Mouse (Mus musculus) frontal cortex, adult 2 months (tissue): ENCODE data around the gene Arl4c. TPM values are rescaled to one million over a fixed set of nuclear protein-coding genes. Genes with fewer than 3 reads are reported as not detected.
"Not testable (repeated sequence)": the region's sequence is repeated elsewhere in the genome, so short reads cannot be mapped to it uniquely, and the experiment has no call there.

Experiments
- DNase-seq, 2 experiments: peaks; one replicate each; pipeline ENCODE4 v3.0.0; 2022; ENCODE audit warnings: low spot score in 1 of 2; ENCODE audit errors: extremely low spot score in 1 of 2
- polyA plus RNA-seq: library from polyadenylated mRNA; depleted of rRNA; stranded (reverse); fragments of >200 nt; gene quantifications from 2 replicates; pipeline ENCODE4 v1.2.3, GENCODE M21; 2012

Gene Arl4c
- polyA plus RNA-seq, 1 experiment: 19.9 TPM

DNA sequence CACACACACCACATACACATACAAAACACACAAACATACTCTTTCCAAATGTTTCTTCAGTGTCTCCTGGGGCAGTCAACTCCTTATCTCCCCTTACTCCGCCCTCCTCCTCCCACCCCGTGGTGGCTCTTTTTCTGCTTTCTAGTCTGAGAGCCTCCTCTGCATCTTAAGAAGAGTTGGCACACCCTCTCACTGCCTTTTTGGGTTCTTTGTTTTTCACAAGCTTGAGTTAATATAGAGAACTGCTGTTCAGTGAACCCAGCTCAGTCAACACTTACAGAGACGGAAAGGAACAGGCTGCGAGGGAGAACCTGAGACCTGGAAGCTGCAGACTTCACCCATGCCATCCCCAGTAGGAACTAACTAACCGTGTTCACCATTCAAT, 45.9 kb downstream of the Arl4c start:
- peak; percentile 33 to 41 for DNase-seq

DNA sequence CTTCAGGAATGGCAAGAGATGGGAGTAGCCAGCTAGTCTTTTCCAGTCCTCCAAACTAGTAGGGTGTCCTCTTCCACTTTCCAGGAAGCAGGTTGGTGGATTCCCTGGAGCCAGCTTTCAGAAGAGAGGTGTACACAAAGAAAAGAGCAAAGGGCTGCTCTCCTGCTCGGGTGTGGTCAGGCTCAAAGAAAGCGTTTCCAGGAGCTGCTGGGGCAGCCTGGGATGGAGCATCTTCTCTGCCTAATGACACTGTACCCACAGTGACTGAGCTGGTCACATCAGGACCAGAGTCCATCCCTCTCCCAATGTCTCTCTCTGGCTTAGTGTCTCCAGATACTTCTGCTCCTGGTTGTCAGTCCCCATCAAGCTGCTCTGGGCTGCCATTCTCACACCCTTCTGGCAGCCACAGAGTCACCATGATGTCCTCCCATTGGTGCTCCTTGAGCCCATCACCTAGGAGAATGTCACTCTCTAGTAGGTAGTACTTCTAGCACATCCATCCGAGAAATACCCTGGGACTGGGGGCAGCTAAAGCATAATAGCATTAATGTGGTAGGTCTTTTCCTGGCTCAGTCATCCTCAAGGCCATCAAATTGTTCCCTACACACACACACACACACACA, 46.4 kb downstream of the Arl4c start:
- DNase-seq: no peak

DNA sequence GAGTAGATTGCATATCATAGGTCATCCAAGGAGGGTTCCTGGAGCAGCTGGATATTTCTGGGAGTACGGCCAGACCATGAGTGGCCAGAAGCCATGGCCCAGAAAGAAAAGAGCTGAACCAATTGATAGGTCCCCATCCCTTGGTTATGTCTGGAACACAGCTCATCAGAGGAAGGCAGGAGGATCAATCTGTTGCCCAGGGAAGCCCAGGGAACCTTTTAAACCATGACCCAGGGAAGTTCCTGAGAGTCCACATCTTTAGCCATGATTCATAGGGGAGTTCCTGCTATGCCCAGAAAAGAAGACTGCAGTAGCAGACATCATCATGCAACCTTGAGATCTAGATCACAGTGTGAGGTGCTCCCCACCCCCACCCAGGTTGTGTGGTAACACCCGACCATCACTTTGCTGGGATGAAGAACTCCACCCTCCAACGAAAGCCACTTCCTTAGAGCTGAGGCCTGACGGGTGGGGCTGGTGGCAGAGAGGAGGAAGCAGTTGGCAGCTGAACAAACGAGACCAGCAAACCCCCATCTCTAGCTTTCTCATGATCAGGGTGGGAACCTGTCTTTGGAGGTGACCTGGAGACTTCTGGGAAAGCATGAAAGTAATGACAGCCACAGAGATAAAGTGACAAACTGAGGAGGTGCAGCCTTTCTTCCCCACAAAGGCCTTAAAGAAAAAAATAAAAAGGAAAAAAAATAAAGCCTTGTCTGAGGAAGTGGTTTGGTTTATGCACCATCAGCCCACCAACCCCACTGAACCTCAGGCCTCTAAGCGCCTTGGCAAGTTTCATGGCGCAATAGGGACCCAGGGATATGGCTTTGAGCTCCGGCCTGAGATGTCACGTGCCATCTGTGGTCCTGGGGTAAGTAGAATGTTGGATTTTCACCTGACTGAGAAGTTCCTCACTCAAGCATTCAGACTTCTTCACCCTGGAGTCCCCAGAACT, 47.2 kb downstream of the Arl4c start:
- DNase-seq: no peak

DNA sequence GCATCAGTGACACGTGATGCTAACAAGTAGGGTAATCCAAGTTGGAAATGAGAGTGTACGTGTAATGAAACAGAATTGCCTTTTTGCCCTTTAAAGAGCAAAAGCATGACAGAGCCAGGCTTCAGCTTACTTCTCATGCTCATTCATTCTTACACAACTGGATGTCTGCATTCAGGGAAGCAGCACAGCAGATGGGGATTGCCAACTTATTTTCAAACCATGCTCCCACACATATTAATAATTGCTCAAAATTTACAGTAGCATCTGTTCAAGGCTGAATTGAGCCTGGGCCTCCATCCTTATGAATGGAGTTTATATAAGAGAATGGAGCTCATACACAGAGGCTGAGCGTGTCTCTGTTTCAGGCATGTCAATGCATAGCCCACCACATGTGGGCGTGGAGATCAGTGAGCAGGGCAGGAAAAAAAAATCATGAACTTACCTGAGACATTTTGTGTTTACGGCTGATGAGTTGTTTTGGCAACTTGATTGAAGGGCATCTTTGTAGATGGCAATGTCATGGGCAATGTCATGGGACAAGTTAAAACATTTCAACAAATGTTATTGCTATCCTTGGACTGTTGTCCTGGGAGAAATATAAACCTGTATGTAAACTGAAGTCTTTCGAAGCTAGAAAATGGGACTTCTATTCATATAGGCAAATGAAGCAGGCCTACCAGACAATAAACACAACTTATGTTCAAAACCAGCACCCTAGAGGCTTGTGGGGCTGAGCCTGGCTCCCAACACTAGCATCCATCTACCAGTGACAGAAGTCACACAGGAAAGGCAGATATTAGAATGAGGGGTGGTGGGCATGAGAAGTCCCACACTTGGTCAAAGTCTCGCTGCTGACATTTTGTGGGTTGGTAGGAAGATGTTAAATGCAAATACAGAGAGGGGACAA, 48.2 kb downstream of the Arl4c start:
- DNase-seq: peak in 1 of 2 experiments; percentile 23

DNA sequence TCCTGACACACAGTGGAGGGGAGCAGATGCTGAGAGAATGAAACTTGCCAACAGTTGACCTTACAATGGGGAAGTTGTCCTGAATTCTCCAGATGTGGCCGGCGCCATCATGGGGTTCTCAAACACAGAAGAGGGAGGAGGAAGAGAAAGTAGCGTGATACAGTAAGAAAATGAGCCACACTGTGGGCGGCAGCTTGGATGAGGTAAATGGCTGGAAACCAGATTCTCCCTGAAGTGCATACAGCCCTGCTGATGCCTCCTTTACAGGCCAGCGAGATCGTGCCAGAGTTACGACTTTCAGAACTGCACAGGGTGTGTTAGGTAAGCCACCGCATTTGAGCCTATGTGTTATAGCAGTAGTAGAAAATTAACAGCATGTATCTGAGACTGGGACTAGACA, 49.3 kb downstream of the Arl4c start:
- peak in 1 of 2 experiments; percentile 38 for DNase-seq

DNA sequence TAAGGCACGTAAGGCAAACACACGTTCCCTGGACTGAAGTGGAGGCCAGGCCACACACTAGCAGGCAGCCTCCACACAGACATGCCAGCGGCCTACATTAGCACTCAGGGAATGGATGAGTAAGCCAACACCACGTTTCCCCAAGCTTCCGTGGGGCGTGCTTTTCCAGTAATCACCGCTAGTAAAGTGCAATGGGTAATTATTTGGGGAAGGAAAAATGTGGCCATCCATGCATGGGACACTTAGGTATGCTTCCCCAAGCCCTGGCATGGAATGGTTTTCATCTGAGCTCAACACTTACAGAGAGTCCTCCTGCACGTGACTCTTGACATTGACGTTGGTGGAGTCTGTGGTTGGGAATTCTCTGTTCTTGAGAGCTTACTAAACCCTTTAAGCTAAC, 50.4 kb downstream of the Arl4c start:
- DNase-seq: no peak

DNA sequence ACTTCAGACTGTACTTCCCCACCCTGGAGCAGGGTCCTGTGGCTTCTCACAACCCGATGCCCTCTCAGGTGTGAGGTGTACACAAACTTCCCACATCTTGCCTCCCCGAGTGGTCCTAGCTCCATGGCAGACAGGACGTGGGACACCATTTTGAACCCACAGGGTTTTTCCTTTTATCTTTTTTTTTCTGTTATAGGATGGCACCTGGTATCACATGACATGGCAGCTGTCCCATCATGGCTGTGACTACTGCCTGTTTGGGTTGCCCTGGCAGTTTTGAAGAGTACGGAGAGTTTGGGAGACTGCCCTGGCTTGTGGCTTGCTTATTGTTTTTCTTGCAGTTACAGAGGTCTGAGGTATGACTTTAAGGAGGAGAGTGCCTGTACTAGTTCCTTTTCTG, 53.3 kb downstream of the Arl4c start:
- DNase-seq: no peak

DNA sequence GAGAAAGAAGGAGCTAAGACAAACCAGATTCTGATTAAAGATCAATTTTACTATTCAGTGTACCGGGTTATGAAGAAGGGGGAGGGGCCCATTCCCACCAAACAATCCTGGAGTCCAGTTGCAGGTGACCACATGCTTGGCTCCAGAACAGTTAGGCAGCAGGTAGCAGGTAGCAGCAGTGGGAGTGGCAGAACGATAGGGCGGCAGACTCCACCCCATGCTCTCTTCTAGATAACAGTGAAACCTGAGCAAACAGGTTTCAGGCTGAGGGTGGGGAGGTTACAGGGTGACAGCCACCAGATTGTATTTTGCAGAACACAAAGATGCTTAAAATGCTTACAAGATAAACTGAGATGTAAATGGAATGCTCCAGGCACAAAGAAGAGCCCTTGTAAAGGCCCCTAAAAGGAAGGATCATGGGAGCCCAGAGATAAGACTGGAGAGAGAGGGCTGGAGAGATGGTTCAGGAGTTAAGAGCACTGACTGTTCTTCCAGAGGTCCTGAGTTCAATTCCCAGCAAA, 56.4 kb downstream of the Arl4c start:
- no peak for DNase-seq

DNA sequence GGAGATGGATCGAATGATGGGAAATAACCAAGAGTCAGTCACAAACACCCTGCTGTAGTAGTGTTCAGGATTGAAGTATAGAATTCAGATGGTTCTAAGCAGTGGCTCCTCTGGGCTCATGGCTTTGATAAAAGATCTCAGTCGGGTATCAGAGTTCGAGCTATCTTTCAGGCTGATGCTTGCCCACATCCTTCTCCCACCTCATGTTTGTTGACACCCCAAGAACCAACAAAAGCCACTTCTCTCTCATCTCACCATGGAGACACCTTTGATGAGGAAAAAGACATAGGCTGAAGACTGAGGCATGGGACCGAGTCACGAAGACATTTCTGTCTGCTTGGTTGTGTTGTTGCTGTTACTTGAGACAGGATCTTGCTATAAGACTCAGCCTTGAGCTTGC, 57.6 kb downstream of the Arl4c start:
- DNase-seq: no peak

DNA sequence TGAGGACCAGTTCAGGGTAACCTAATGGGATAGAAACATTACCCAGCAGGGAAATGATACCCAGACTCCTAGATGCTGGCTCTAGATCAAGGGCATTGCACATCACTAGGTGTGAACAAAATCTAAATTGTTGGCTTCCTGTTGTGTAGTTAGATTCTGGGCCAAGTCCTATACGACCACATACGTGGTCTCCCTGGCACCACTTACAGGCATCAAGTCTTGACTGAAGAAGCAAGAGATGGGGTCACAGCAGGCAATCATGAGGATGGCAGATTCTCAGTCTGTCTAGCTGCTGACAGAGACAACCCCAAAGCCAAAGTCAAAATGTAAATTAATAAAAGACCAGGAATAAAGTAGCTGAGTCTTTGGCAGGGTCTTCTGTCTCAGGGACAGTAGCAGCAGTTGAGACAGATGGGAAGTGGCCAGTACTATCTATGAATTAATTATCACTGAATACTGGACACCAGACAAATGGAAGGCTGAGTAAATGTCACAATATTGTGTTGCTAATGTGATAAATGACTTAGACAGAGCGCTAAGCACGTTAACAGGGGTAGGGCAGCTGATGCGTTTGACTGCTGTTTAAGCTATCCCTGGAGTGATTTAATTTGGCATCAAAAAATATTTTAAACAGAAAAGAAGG, 58.7 kb downstream of the Arl4c start:
- no peak for DNase-seq

DNA sequence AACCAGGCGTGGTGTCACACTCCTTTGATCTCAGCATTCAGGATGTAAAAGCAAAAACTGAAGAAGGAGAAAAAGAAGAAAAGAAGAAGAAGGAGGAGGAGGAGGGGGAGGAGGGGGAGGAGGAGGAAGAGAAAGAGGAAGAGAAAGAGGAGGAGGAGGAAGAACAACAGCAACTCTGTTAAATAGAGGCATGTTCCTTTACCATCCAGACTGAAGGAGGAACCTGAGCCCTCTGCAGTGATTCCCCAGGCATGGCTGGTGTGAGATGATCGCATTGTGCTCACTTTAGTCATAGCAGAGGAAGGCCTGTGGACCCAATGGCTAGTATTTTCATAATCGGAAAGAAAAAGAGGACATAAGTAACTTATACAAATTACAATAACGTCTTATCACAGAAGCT, 59.3 kb downstream of the Arl4c start:
- no peak for DNase-seq

DNA sequence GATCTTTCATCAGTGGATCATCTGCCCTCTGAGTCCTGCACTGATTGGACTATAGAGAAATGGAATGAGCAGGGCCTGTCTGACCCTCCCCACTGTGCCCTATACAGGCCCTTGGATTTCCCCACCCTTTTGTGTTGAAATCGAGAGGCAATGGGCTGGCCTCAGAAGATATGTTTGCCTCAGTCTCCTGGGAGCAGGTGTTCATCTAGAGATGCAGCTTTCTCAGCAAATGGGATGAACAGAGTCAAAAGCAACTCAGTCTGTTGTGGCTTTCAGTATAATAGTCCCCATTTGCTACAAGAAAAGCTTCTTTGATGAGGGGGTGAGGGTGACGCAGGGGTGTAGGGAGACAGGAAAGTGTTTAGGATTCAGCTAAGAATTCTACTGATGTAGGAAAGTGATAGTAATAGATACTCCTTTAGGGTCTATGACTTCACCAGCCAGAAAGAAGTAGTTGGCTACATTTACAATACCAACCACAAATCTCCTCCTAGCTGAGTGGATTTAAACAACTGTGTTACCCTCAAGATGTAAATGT, 60.3 kb downstream of the Arl4c start:
- DNase-seq: no peak

DNA sequence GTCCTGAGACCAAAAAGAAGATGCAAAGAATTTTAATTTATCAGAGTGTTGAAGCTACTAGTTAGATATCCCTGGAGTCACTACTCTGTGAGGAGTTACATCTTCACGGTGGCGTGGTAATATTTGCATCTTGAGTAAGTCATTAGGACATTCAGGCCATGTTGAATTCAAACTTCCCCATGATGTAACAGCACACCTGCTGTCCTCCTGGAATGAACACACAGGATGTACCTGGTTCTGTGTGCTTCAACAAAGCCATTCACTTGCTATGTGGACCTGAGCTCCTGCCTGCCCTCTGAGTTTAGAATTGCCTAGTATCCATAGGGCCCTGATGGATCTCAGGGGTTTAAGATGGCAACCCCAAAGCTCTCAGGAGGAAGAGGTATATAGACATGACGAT, 60.8 kb downstream of the Arl4c start:
- no peak for DNase-seq

DNA sequence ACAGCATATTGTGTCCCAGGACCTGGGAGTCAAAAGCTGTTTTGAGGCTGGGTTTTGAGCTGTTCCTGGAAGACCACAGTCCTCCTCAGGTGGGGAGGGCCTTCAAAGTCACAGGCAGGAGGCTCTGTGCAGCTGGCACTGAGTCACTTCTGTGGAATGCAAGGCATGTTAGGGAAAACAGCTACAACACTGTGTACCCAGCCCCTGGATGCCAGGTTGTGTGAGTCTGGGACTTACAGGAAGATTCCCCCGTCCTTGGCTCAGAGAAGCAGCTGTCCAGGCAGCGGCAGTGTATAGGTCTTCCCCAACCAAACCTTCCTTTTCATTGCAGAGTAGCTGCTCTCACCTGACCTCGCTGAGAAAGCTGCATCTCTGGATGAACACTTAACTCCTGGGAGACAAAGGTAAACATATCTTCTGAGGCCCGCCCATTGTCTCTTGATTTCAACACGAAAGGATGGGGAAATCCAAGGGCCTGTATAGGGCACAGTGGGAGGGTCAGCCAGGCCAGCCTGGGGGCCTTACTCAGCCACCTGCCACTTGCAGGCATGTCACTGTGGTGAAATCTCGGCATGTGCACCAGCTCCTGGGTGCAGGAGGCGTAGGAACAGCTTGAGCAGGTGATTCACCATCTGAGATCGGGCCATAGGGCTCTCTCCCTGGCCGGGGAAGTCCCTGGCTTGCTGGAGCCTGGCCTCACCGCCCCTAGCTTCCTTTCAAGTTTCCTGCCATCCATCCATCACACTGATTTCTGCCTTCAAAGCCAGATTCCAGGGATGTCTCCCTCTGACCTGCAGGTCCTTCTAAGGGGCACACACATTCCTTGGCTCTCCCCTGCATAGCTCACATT, 62.4 kb downstream of the Arl4c start:
- DNase-seq: no peak

DNA sequence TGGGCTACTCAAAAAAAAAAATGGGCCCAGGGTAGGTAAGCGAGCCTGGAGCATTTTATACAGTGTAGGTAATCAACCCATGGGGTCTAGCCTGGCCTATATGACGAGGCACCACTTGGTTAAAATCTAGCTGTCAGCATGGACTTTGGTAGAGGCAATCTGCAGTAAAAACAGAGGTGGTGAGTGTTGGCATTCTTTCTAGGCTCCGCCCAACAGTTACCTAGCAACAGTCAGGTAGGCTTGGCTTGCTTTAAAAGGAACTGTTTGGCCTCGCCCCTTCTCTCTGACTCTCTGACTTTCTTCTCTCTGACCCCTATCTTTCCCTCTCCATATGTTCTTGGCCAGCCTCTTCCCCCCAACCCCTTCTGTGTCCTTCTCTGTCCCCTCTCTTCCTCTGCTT, 63.4 kb downstream of the Arl4c start:
- DNase-seq: no peak

DNA sequence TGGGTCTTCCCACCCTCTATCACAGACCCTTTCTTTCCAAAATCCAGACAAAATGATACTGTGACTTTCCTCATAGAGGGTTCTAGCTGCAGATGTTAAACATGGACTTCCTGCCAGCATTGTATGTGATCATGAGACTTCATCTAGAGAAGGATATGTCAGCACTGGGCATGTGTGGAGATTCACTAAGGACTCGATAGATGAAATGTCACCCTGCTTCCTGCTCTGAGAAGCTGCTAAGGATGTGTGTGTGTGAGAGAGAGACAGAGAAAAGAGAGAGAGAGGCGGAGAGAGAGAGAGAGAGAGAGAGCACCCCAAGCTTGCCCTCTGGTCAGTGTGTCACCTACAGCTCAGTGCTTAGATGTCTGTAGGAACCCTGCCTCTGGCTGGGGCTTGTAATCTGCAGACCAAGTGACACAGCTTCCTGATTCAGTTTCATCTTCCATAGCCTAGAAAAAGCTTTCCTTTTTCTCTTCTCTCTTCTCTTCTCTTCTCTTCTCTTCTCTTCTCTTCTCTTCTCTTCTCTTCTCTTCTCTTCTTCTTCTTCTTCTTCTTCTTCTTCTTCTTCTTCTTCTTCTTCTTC, 65.4 kb downstream of the Arl4c start:
- not testable (repeated sequence) for DNase-seq

DNA sequence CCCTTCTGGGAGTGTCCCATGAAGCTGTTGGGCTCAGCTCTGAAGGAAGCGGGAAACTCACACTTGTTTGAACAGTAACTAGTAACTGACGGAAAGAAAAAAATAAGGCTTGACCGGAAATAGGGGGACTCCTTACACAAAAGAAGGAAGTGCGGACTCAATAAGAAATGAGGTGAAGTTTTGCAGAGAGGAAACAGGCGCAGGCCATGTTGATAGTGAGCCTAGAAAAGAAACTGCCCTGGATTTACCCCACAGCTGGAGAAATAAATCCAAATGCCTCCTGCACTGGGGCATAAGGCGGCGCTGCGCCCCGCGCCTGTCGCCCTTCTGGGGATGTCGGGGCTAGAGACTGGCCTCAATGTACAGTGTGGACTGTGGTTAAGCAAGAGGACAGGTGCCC, 66.4 kb downstream of the Arl4c start:
- no peak for DNase-seq

DNA sequence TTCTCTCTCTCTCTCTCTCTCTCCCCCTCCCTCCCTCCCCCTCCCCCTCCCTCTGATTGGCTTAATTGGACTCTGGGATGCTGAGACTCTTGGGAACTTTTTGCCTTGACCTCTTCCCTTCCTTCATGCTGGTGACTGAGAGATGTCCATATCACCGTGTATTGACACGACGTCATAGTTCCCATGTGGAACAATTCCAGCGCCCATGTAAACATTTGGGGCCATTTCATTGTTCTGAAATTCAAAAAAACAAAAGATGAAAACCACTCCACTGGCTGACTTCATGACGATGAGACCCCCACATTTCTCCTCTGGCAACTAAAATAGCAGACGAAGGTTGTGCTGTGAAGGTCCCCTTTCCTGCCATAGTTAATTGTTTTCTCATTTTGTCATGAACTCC, 69.2 kb downstream of the Arl4c start:
- no peak for DNase-seq

DNA sequence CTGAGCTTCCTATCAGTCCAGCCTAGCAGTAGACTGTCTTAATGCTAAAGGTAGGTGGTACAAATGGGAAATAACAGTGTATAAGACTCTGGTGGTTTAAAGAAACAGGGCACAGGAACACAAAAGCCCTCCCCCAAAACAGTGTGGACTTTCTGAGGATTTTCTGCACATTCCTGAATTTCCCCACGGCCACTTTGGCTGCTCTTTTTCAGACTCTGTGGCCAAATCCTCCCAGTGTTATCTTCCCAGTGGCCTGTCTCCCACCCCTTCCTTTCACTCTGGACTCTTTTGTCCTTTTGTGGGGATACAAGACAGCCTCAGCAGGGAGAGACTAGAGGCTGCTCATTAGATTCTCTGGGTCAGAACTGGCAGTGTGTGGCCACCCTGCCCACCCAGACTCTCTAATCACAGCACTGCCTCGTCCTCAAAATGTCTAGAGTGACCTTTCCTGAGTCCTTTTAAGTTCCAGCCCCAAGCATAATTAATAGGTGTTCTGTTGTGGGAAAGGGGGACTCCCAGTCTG, 72.0 kb downstream of the Arl4c start:
- DNase-seq: no peak
